Mouse (Mus musculus): ENCODE data around the gene Rab7.

Gene Rab7

DNA sequence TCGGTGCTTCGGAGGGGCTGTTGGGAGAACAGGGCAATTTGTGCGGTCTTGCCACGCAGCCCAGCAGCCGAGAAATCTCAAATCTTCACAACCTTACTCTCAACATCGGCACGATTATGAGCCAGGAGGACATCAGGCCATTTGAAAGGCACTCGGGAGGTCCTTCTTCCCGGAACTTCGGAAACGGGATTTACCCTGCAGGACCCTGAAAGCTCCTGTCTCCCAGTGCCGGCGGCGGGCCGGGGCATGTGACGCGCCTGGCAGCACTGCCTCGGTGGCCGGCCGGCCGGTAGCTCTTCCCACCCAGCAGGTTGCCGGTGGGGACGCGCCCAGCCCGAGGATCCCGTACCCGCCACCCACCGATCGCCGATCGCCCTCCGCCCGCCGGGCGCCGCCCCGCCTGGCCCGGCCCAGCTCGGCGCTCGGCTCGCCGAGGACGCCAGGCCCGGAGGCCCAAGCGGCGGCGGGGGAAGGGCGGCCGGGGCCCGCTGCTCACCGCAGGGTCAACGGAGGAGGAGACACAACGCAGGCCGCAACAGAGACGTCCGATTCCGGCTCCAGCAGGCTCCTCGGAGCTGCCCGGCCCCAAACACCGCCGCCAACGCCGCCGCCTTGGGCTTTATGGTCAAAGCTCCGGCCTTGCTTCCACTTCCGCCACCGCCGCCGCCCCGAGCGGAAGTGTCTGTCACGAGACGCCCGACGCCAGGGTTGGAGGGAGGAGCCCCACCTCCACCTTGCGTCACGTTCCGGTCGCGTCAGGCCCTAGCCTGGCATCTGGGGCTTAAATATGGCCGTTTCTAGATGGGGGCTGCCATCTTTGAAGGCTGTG lies at the start of gene Rab7:
Rab7 (minus strand) TSS at position 694 of the 829 bp plus-strand sequence.
- peak; percentile 96 for DNase-seq

DNA sequence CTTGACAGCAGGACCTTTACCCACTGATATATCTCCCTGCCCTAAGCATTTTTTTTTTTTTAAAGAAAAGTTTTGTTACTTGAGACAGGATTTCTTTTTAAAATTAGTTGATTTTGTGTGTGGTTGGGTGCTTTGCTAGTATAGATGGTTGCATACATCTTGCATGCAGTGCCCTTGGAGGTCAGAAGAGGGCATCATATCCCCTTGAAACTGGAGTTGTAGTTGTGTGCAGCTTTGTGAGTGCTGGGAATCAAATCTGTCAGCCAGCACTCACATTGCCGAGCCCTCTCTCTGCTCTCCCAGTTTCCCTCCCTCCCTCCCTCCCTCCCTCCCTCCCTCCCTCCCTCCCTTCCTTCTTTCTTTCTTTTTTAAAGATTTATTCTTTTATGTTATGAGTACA lies 43.9 kb upstream of the Rab7 start:
- DNase-seq, result no peak

DNA sequence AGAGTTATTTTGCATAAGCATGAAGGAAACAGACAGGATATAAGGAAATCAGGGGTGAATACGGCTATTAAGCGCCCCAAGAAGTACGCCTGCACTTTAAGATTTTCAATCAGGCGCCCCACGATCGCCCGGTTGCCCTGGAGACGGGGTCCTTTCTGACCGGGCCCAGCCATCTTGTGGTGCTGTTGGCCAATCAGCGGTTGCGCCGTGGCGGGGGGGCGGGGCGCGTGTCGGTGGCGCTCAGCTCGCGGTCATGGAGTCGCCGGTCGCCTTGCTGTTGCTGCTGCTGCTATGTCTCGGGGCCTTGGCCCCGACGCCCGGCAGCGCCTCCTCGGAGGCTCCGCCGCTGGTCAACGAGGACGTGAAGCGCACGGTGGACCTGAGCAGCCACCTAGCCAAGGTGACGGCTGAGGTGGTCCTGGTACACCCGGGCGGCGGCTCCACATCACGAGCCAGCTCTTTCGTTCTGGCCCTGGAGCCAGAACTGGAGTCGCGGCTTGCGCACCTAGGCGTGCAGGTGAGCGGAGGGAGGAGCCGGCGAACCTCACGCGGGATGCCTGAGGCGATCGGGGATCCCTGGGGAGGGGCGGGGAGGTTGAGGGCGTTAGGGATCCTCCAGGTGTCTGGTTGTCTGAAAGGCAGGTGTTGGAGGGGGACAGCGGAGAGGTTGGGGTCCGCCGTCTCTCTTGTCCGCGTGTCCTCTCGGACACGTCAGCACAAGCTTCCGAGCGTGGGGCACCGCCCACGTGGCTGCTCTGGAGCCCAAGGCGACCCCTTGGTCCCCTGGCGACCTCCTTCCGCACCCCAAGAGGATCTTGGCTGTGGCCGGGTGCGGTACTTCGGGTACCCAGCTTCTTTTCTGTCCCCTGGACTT lies 39.4 kb upstream of the Rab7 start, which contains the start of gene Rpn1:
Rpn1 (plus strand) TSS at position 205 of the 874 bp plus-strand sequence.
- peak; percentile 96 to 97 for DNase-seq

DNA sequence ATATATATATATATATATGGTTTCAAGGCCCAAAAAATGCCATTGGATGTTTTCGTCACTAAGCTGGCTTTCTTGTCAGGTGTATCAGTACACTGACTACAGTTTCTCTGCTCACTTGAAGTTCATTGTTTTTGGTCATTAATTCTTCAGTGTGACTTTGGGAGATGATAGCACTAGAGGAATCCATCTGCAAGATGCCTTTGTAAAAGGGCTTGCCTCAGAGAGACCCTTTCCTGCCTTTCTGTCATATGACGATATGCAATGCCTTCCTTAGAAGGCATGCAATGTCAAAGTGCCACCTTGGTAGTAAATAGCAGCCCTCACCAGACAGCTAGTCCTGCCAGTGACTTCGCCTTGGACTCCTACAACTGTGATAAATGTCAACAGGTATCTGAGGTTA lies 38.6 kb upstream of the Rab7 start:
- no peak for DNase-seq

DNA sequence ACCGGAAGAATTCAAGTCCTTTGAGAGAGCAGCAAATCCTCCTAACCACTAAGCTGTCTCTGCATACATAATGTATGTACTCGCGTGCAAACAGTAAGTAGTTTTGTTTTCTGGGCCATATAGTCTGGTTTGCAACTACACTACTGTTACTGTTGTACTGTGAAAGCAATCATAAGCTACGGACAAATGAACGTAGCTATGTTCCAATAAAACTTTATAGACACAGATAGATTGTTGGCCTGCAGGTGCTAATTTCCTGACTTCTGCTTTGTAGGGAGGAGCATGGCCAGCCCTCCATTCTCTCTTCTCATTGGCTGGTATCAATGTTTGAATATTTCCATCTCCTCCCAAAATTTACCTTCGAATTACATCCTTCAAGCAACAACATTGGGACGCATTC lies 38.0 kb upstream of the Rab7 start:
- DNase-seq, result no peak

DNA sequence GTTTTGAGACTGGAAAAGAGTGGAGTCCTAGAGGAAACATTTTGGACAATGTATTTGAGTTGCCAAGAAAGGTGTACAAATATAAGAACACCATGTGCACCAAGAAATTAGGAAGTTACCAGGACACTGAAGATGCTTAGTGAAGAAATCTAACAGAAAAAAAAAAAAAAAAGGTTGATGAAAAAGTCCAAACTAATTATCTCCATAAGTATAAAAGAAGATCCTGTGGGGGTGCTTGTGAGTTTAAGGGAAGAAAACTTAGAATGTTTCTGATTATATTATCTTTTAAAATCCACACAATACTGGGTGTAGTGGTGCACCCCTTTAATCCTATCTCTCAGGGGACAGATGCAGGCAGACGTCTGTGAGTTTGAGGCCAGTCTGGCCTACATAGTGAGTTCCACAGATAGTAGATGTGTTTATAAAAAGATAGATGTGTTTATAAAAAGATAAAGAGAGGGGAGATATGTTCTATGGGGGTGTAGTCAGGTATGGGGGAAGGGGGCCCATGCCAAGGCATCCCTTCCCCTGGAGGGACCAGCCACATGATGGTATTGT lies 31.0 kb upstream of the Rab7 start:
- no peak for DNase-seq

DNA sequence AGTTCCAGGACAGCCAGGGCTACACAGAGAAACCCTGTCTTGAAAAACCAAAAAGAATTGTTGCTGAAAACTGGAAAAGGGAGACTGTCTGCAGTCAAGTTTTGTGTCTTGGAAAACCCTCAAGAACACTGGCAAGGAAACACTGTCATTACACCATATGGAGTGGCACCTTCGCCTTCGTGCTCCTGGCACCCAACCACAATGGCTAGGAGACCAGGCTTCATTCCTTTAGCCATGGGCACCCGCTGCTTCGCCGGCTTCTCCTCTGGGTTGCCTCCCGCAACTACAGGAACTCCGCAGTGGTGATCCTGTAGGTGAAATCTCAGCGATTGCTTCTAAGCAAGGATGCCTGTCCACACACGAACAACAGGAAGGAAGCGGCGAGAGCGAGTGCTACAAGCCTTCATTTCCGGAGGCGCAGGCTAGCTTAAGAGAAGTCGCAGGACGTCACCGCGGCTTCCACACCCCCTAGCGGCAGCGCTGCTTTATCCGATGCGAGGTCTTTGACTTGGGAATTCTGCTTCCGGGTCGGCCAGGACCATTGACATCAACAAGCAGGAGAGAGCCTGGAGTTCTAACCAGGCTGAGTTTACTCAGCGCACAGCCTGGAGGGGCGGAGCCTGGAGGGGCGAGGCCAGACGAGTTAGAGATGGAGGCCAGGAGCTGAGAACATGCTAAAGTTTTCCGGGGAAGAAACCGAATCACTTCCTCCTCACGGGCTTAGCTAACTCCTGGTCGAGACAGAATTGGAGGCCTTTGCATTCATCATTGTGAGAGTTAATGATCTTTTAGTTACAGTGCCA lies 29.9 kb upstream of the Rab7 start:
- peak; percentile 97 to 98 for DNase-seq

DNA sequence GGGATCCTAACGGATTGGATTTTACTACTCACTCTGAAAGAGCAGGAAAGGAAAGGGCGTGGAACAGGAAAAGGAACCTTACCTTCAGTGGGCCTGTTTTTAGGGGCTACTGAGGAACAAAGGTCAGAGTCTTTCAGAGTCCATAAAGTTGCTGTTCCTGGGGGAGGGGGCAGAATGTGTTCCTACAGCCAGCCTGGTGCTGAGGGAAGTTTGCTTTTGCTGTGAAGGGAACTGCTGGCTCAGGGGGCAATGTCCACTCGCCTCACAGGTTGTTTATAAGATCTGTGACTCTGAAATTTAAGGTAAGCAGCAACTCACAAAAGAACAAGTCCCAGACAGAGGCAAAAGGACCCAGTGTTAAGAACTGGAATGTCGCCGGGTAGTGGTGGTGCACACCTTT lies 26.1 kb upstream of the Rab7 start:
- DNase-seq, result peak; percentile 86 to 88

DNA sequence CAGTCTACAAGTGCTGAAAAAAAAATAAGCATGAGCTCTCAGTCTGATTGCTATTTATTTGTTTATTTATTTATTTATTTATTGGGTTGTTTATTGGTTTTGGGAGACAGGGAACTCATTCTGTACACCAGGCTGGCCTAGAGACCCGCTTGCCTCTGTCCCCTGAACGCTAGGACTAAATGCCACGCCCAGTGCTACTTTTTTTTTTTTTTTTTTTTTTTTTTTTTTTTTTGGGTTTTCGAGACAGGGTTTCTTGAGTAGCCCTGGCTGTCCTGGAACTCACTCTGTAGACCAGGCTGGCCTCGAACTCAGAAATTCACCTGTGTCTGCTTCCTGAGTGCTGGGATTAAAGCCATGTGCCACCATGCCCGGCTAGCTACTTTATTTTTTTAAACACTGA lies 25.4 kb upstream of the Rab7 start:
- DNase-seq, result no peak

DNA sequence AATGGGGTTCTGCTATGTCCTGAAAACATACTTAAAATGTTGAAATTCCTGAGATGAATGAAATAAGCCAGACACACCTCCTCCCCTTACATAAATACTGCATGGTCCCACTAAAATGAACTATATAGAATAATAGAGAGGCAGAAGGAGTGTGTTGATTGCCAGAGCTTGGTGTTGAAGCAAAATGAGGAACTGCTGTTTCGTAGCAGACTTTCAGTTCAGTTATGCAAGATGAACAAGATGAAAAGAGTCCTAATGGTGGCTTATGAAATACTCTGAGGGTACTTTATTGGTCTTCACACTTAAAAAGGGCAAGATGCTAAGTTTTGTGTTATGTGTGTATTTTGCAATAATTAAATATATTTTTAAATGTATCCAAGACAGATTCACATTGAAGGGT lies 23.7 kb upstream of the Rab7 start:
- DNase-seq, result no peak

DNA sequence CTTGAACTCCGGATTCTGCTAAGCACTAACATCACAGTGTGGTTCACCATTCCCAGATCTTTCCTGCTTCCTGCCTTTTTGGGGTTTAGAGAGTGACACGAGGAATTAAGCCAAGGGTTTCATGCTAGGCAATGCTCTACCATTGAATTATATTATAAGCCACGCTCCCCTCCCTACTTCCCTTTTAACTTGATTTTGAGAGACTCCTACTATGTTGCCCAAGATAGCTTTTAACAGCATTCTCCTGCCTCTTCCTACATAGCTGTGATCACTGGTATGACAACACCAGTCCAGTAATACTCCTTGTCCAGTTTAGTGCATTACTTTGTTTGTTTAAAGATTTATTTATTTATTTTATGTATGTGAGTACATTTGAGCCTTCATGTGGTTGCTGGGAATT lies 22.7 kb upstream of the Rab7 start:
- DNase-seq, result no peak

DNA sequence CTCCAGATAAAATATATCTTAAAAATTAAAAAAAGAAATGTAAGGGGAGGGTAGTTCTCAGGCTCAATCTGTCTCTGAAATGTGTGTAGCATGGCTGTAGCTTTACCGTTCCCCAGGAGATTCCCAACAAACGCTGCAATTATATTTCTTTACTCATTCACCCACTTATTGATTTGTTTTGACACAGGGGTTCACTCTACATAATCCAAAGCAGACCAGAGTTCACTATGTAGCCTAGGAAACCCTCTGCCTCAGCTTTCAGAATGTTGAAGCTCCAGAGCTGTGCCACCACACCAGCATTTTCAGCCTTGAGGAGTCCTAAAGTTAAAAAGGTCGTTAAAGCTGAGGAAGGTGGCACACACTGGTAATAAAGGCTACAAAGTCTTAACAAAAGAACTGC lies 20.9 kb upstream of the Rab7 start:
- DNase-seq, result no peak

DNA sequence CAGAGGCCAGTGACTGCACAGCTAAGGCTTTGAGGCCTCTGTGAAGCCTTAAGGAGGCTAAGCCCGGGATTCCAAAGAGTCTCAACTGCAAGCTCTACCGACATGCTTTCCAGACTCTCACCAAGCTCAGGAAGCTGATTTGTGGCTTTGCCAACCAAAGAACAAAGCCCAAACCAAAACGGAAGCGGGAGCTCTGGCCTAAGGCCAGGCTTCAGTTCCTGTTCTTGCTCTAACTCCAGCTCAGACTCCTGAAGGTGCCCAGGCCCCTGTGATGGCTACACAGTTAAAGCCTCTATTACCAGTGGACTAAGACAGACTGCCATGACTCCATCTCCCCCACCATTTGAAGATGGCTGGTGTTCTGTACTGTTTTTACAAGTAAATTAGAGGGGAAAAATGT lies 20.0 kb upstream of the Rab7 start:
- peak in 1 of 2 experiments; percentile 70 for DNase-seq

DNA sequence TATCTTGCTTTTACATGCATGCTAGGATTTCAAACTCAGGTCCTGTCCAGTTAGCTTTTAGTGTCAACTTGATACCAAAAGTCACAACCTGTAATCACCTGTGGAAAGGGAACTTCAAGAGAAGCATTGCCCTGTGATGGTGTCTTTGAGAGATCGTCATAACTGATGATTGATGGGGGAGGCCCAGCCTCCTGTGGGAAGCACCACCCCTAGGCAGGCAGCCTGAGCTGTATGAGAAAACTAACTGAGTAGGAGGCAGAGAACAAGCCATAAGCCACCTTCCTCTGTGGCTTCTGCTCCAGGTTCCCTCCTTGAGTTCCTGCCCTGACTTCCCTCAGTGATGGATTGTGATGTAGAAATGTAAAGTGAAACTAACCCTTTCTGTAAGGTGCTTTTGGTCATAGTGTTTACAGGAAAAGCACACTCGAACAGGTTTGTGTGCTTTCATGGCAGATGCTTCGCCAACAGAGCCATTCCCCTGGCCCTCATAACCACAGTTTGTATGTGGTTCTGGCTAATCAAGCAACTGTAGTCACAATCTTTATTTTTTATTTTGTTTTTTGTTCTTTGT lies 19.1 kb upstream of the Rab7 start:
- DNase-seq, result no peak

DNA sequence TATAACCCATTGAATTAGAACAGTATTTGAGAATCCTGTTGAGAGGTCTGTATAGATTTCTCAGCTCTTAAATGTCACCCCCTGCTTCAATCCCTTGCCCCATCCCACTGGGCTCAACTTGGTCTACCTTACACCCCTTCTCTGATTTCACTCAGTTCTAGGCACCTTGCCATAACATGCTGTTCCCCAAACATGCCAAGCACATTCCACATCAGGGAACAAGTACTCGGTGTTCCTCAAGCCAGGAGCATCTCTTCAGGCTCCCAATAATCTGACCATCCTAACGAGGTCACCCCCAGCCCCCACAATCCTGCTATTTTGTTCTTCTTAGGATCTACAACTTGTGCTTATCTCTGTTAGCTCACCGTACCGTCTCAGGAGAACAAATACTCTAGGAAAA lies 17.3 kb upstream of the Rab7 start:
- DNase-seq, result no peak

DNA sequence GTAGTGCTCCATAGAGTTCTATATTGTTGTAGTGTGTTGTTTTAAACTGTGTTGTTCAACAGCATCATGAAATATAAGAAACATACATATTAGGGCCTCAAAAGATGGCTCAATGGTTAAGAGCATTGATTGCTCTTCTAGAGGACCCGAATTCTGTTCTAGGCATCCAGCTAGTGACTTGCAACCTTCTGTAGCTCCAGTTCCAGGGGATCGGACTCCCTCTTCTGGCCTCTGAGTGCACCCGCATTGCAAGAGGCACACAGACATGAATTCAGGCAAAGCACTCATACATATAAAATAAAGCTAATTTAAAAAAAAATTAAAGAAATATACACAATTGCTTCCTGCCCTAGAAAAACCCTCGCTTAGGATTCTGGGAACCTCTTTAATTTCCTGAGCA lies 16.3 kb upstream of the Rab7 start:
- no peak for DNase-seq

DNA sequence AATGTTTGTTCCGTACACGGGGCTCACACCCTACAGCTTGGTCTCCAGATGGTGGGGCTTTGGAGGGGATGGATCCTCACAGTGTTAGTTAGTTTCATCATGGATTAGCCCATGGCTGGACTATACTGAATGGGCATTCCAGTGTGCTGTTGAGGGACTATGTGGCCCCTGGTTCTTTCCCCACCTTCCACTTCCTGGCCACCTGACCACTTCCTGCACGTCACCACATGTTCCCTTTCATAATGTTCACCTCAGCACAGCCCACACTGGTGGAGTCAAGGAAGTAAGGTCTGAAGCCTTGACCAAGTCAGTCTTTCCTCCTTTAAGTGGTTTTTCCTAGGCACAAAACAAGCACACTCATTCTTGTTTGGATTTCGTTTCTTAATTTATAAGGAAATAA lies 15.5 kb upstream of the Rab7 start:
- no peak for DNase-seq

DNA sequence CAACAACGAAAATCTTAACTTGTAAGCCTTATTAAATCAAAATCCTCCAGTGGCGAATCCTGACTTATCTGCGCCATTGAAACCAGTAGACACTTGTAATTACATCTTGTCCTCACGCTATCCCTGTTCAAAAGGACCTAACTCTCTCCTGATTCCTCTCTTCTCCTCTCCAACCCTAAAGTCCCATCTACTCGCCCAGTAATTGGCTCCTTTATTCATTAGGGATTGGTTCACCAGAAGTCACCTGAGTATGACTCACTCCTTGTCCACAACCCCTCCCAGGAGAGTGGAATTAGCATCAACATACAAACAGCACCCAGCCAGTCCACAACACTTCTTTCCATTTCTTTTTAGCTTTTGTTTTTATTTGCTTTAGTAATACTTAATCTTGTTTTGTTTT lies 14.8 kb upstream of the Rab7 start:
- no peak for DNase-seq

DNA sequence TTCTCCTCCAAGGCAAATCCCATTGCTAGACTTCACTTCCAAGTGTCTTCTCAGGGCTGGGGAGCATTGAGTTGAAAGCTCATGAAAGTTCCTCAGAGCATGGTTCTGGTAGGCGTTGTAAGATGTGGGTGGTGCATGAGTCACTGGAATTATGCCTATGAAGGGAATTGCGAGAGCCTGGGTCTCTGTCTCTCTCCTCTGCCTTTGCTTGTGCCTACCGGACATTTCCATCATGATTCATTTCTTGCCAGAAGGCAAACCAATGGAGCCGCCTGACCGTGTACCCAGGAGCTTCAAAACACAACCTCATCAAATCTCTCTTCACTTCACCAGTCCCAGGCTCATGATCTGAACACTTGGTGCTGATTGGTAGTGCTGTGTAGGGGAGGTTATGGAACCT lies 11.8 kb upstream of the Rab7 start:
- no peak for DNase-seq

DNA sequence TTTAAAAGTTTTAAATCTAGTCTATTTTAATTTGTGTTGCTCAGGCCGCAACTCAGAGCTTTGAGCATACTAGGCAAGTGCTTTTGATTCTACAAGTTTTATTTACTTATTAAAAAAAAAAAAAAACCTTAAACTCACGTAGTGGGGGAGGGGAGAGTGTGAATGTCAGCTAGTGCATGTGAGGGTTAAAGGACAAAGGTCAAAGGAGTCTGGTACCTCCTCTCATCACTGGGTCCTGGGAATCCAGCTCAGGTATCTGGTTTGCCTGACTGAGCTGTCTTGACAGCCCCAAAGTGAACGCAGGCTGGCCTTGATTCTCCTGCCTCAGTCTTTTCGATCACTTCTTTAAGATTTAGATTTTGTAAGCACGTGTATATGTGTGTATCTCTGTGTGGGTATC lies 10.6 kb upstream of the Rab7 start:
- DNase-seq, result peak in 1 of 2 experiments; percentile 16

DNA sequence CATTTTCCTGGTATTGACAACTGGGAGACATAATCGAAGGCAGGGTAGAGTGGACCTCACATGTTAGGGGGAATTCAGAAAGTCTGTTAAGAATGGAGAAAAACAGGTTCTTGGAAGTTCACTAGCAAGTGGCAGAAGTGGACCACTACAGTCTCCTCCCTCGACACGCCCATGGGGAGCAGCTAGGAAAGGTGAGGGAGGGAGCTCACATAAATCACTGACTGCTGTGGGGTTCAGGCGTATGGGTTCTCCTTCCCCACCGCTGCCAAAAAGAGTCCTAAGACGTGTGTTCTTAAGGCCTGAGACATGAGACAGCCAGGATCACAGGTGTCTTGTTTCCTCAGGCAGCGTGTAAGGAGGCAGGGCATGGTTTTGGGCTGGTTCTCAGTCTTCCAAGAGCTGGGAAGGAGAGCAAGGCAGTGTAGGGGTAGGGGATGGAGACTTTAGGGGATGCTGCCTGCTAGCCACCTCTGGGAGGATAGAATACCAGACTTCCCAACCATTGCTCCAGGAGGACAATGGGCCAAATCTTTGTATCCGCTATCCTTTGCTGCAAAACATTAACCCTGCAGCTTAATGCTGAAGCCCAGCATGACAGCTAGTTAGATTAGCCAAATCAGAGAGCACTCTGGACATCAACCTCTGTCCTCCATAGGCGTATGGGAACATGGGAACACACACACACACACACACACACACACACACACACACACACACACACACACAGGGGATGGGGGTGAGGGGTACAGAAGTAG lies 9.2 kb upstream of the Rab7 start:
- peak in 1 of 2 experiments; percentile 26 for DNase-seq
